Mouse (Mus musculus) liver, embryonic 14.5 days (tissue): Measurements from ENCODE around the gene Ocel1. TPM values are rescaled to one million over a fixed set of nuclear protein-coding genes. Genes with fewer than 3 reads are reported as not detected.

ENCODE experiments used
- ATAC-seq: fragments of 200-750 bp; cut with Nextera tagmentation; 2 replicates; pipeline ENCODE4 v1.8.0; 2017; ENCODE audit warnings: moderate number of reproducible peaks, mild to moderate bottlenecking, moderate library complexity; ENCODE audit not compliant: insufficient read depth
- DNase-seq, 3 experiments: peaks; one replicate each; pipeline ENCODE4 v3.0.0-alpha.2; 2012 to 2013; ENCODE audit warnings: low read depth in 3 of 3, low spot score in 3 of 3
- H3K27ac ChIP-seq: fragments of 300-500 bp; sonication (generic); 2 replicates; pipeline ENCODE4 v1.5.1; 2014; ENCODE audit warnings: moderate library complexity, mild to moderate bottlenecking, control low read depth, inconsistent platforms
- H3K27me3 ChIP-seq: fragments of 300-500 bp; sonication (generic); 2 replicates; pipeline ENCODE4 v1.6.1; 2014; ENCODE audit warnings: mild to moderate bottlenecking, low read length, moderate library complexity; ENCODE audit not compliant: control insufficient read depth, insufficient read depth
- H3K36me3 ChIP-seq: fragments of 300-500 bp; sonication (generic); replicated peaks from 2 replicates; pipeline ENCODE4 v1.6.1; 2014; ENCODE audit warnings: low read depth; ENCODE audit not compliant: control insufficient read depth, insufficient read depth
- H3K4me1 ChIP-seq, 2 experiments: fragments of 200-500 bp in 1 of 2; fragments of 300-500 bp in 1 of 2; sonication (generic) in 1 of 2; replicated peaks; 2 replicates each; pipeline ENCODE4 v1.6.1; 2012 to 2014; ENCODE audit warnings: antibody characterized with exemption in 1 of 2, inconsistent platforms in 1 of 2, low read length in 1 of 2; ENCODE audit not compliant: control insufficient read depth in 2 of 2, insufficient read depth in 2 of 2
- H3K4me2 ChIP-seq: fragments of 300-500 bp; sonication (generic); 2 replicates; pipeline ENCODE4 v1.6.1; 2014; ENCODE audit warnings: low read depth, mild to moderate bottlenecking, control low read depth, moderate library complexity
- H3K4me3 ChIP-seq, 2 experiments: fragments of 200-500 bp in 1 of 2; fragments of 300-500 bp in 1 of 2; sonication (generic) in 1 of 2; 2 replicates each; pipeline ENCODE4 v1.5.1; 2012 to 2014; ENCODE audit warnings: low read depth in 2 of 2, low read length in 2 of 2, mild to moderate bottlenecking in 2 of 2, control low read depth in 1 of 2, inconsistent platforms in 1 of 2, moderate library complexity in 1 of 2; ENCODE audit not compliant: insufficient read depth in 1 of 2
- H3K9ac ChIP-seq: fragments of 300-500 bp; sonication (generic); replicated peaks from 2 replicates; pipeline ENCODE4 v1.6.1; 2014; ENCODE audit warnings: mild to moderate bottlenecking, control low read depth, moderate library complexity
- H3K9me3 ChIP-seq: fragments of 300-500 bp; sonication (generic); 2 replicates; pipeline ENCODE4 v1.6.1; 2016; ENCODE audit warnings: low read length, mixed read lengths; ENCODE audit not compliant: control insufficient read depth
- CTCF ChIP-seq: IDR thresholded peaks from 2 replicates; pipeline ENCODE4 v1.5.1; 2016; ENCODE audit warnings: antibody characterized with exemption, low read depth, control low read depth
- EP300 ChIP-seq: IDR thresholded peaks from 2 replicates; pipeline ENCODE4 v1.6.1; 2016; ENCODE audit warnings: antibody characterized with exemption, low read depth
- WGBS: fragments of 180-500 bp; shearing (Covaris S2); extraction: QIAGEN DNeasy Blood & Tissue Kit; methylation state at CpG from one replicate; pipeline ENCODE4 v1.1.7; 2014; ENCODE audit not compliant: insufficient replicate concordance; 5-methylcytosine and 5-hydroxymethylcytosine counted together
- polyA plus RNA-seq, 2 experiments: library from polyadenylated mRNA; depleted of rRNA in 1 of 2; stranded (reverse) in 1 of 2; unstranded in 1 of 2; fragments of >200 nt; fragmentation: Nextera tagmentation in 1 of 2; extraction: Ambion mirVana in 1 of 2; gene quantifications; 2 replicates each; pipeline versions ENCODE4 v1.2.1 to v1.2.3; 2012 to 2014

Ocel1 gene
- polyA plus RNA-seq, 2 experiments, result 1.9 to 2.8 TPM

- no peak for DNase-seq
- H3K27me3 ChIP-seq, result no peaks in the 10 kb centered on the region
- peaks cover 2% of the 10 kb centered on the region for H3K36me3 ChIP-seq
- no peak for TF ChIP-seq EP300
- TF ChIP-seq CTCF, result no peak
- peaks cover 22 to 23% of the 10 kb centered on the region in 2 experiments for H3K4me1 ChIP-seq
- WGBS, result 30% methylated on average over 17 of the region's 17 CpGs
- no peak for ATAC-seq
- no peaks in the 10 kb centered on the region for H3K9me3 ChIP-seq
- peak overlapping the region; percentile 88 for H3K27ac ChIP-seq
- peak overlapping the region; percentile 84 to 92 for H3K4me3 ChIP-seq
- H3K9ac ChIP-seq, result peak overlapping the region; percentile 87
- peak overlapping the region; percentile 96 for H3K4me2 ChIP-seq
Observed at GRCm38 (mm10) chr8:71367529-71368176, 3.4 kb upstream of the Ocel1 start.

DNA sequence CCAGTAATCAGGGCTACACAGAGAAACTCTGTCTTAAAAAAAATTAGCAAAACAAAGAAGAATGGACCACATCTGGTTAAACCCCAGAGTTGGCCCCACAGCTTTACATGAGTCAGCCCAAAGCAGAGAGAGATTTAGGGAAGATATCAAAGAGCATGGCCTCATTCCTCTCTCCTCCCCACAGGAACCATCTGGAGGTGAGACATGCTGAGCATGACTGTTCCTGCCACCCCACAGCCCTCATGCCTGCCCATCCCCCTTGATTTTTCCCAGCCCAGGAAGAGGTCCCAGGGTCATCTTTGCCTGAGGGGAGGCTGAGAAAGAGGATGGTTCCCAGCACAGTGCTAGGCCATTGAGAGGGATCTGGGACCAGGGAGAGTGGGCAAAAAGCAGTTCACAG, 2.7 kb upstream of the Ocel1 start:
- H3K36me3 ChIP-seq, result peaks cover 2% of the 10 kb centered on the region
- peak overlapping the region; percentile 96 for H3K4me2 ChIP-seq
- peaks cover 22 to 23% of the 10 kb centered on the region in 2 experiments for H3K4me1 ChIP-seq
- ATAC-seq (no peak), DNase-seq (no peak)
- no peaks in the 10 kb centered on the region for H3K27me3 ChIP-seq
- H3K9ac ChIP-seq, result no peak overlapping the region
- H3K9me3 ChIP-seq, result no peaks in the 10 kb centered on the region
- TF ChIP-seq EP300 (no peak), CTCF (no peak)
- H3K27ac ChIP-seq, result no peak overlapping the region; the same call in 1 of the 2 replicates
- H3K4me3 ChIP-seq, result peak overlapping the region in 1 of 2 experiments; percentile 84; a peak in 1 of 4 replicates

DNA sequence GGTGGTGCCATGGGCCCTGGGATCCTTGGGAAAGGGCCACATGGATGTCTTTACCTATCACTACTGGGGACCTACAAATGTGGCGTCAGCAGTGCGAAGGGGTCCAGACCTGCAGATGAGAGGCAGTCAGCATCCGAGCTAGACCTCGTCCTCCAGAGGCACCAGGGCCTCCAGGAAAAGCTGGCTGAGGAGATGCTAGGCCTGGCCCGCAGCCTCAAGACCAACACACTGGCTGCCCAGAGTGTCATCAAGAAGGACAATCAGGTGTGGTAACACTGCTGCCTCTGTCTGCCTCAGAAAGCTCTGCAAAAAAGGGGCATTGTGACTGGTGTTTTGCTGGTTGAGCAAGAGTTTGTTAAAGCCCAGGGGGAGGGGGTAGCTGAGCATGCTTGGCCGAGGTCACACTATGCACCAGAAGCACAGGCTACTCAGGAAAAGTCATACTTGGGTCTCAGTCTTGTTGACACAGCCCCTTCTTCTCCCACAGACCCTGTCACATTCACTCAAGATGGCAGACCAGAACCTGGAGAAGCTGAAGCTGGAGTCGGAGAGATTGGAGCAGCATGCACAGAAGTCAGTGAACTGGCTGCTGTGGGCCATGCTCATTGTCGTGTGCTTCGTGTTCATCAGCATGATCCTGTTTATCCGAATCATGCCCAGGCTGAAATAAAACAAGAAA, 1.9 kb upstream of the Ocel1 start:
- WGBS, result 82% methylated on average over 10 of the region's 10 CpGs
- Histone ChIP-seq H3K27ac (no peak overlapping the region), H3K4me1 (peaks cover 22 to 23% of the 10 kb centered on the region in 2 experiments), H3K9me3 (no peaks in the 10 kb centered on the region), H3K36me3 (peaks cover 2% of the 10 kb centered on the region), H3K27me3 (no peaks in the 10 kb centered on the region), H3K4me3 (no peak overlapping the region), H3K9ac (no peak overlapping the region), H3K4me2 (0 out of 2 replicates have a peak overlapping the region, but pooled peaks have one; percentile 1)
- DNase-seq (no peak), ATAC-seq (no peak)
- no peak for TF ChIP-seq CTCF
- TF ChIP-seq EP300, result no peak

- WGBS, result 8% methylated on average over 5 of the region's 5 CpGs
- peaks cover 24 to 28% of the 10 kb centered on the region in 2 experiments for H3K4me1 ChIP-seq
- peak overlapping the region; percentile 68 to 82 for H3K4me3 ChIP-seq
- peaks cover 2% of the 10 kb centered on the region for H3K36me3 ChIP-seq
- H3K9me3 ChIP-seq, result no peaks in the 10 kb centered on the region
- DNase-seq, result no peak
- TF ChIP-seq CTCF, result no peak
- ATAC-seq, result no peak
- H3K27me3 ChIP-seq, result no peaks in the 10 kb centered on the region; the same call in 1 of the 2 replicates
- peak overlapping the region; percentile 79 for H3K27ac ChIP-seq
- H3K4me2 ChIP-seq, result peak overlapping the region; percentile 76
- H3K9ac ChIP-seq, result peak overlapping the region; percentile 73
Observed at GRCm38 (mm10) chr8:71370711-71371235, 325 bp upstream of the Ocel1 start.

GRCm38 (mm10) chr8:71372427-71372826, 1.3 kb downstream of the Ocel1 start:
- H3K9me3 ChIP-seq, result no peaks in the 10 kb centered on the region
- no peak for ATAC-seq
- no peak overlapping the region for H3K27ac ChIP-seq
- WGBS, result 81% methylated on average over 12 of the region's 12 CpGs
- no peak for DNase-seq
- peaks cover 2% of the 10 kb centered on the region for H3K36me3 ChIP-seq
- no peak overlapping the region for H3K4me2 ChIP-seq
- H3K4me3 ChIP-seq, result no peak overlapping the region
- no peak for TF ChIP-seq CTCF
- no peak for TF ChIP-seq EP300
- no peaks in the 10 kb centered on the region; the same call in 1 of the 2 replicates for H3K27me3 ChIP-seq
- H3K4me1 ChIP-seq, result peaks cover 23 to 28% of the 10 kb centered on the region in 2 experiments
- H3K9ac ChIP-seq, result no peak overlapping the region
